Mouse (Mus musculus): ENCODE results near the gene Stk11. TPM values are rescaled to one million over a fixed set of nuclear protein-coding genes. Genes with fewer than 3 reads are reported as not detected.
A peak's percentile ranks its signal among the peaks of the same experiment; 100 is the strongest.

Gene Stk11
- polyA plus RNA-seq, 1 experiment from 2014 or later: 10.0 TPM

- peaks cover 25% of the 10 kb centered on the region for H3K36me3 ChIP-seq
- H3K4me2 ChIP-seq: peak overlapping the region; percentile 69
- under 1% methylated on average over 55 of the region's 55 CpGs for WGBS
- H3K27ac ChIP-seq: peak overlapping the region; percentile 99
- peak; percentile 92 for ATAC-seq (replicated peaks; ENCODE audit: insufficient number of reproducible peaks, insufficient read depth, low FRiP score, low read depth)
- H3K4me3 ChIP-seq: peak overlapping the region; percentile 92
- no peaks in the 10 kb centered on the region for H3K27me3 ChIP-seq
- H3K9ac ChIP-seq: peak overlapping the region; percentile 98
- no peaks in the 10 kb centered on the region for H3K9me3 ChIP-seq (replicated peaks)
- H3K4me1 ChIP-seq (replicated peaks): peaks cover 70% of the 10 kb centered on the region
These were observed 51.9 kb downstream of the Stk11 start for GRCm38 (mm10) chr10:80167460-80168037.

GRCm38 (mm10) chr10:80168038-80168661, 52.5 kb downstream of the Stk11 start:
- peak overlapping the region; percentile 98 for H3K9ac ChIP-seq
- H3K4me3 ChIP-seq: peak overlapping the region; percentile 92
- peak overlapping the region; percentile 99 for H3K27ac ChIP-seq
- WGBS: under 1% methylated on average over 45 of the region's 48 CpGs
- peak; percentile 57 for ATAC-seq (replicated peaks; ENCODE audit: insufficient number of reproducible peaks, insufficient read depth, low FRiP score, low read depth)
- no peaks in the 10 kb centered on the region for H3K9me3 ChIP-seq (replicated peaks)
- peaks cover 65% of the 10 kb centered on the region for H3K4me1 ChIP-seq (replicated peaks)
- H3K36me3 ChIP-seq: peaks cover 25% of the 10 kb centered on the region
- H3K4me2 ChIP-seq: peak overlapping the region; percentile 69
- no peaks in the 10 kb centered on the region for H3K27me3 ChIP-seq

DNA sequence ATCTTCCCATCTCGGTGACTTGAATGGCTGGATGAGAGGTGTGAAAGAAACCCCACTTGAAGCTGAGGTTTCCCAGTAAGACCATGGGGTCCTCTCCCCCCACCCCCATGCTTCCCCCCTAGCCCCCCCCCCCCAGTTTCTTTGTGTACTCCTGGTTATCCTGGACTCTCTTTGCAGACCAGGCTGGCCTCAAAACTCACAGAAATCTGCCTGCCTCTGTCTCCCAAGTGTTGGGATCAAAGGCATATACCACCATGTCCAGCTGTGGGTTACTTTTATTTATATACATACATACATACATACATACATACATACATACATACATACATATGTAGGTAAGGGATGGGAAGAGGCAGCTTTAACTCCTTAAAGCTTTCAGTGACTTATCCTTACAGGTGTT, 53.5 kb downstream of the Stk11 start:
- WGBS: 70% methylated on average over 1 of the region's 1 CpGs
- no peak for ATAC-seq (replicated peaks; ENCODE audit: insufficient number of reproducible peaks, insufficient read depth, low FRiP score, low read depth)
- Histone ChIP-seq H3K4me1 (replicated peaks) (peaks cover 61% of the 10 kb centered on the region), H3K27ac (peak overlapping the region; percentile 99), H3K4me3 (peak overlapping the region; percentile 92), H3K9ac (peak overlapping the region; percentile 98), H3K27me3 (no peaks in the 10 kb centered on the region), H3K4me2 (peak overlapping the region; percentile 69), H3K9me3 (replicated peaks) (no peaks in the 10 kb centered on the region), H3K36me3 (peaks cover 25% of the 10 kb centered on the region)

DNA sequence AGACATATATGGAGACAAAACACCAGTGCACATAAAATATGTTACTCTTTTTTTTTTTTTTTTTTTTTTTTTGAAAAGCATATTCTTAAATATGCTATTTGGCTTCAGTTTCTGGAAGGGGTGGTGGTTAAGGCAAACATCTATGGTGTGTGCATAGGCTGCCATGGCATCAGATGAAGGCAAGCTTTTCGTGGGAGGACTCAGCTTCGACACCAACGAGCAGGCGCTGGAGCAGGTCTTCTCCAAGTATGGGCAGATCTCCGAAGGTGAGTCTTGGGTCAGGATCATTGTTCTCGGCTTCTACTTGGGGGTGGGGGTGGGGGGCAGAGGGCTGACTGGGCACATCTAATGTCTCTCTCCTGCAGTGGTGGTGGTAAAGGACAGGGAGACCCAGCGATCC, 54.0 kb downstream of the Stk11 start:
- Histone ChIP-seq H3K4me1 (replicated peaks) (peaks cover 55% of the 10 kb centered on the region), H3K4me3 (no peak overlapping the region), H3K9ac (no peak overlapping the region; the same call in 1 of the 2 replicates), H3K4me2 (no peak overlapping the region), H3K27ac (no peak overlapping the region), H3K9me3 (replicated peaks) (no peaks in the 10 kb centered on the region), H3K36me3 (peaks cover 25% of the 10 kb centered on the region), H3K27me3 (no peaks in the 10 kb centered on the region)
- 88% methylated on average over 7 of the region's 7 CpGs for WGBS
- no peak for ATAC-seq (replicated peaks; ENCODE audit: insufficient number of reproducible peaks, insufficient read depth, low FRiP score, low read depth)

- ATAC-seq (replicated peaks; ENCODE audit: insufficient number of reproducible peaks, insufficient read depth, low FRiP score, low read depth): no peak
- Histone ChIP-seq H3K9ac (no peak overlapping the region; the same call in 1 of the 2 replicates), H3K4me2 (no peak overlapping the region), H3K4me3 (no peak overlapping the region), H3K4me1 (replicated peaks) (peaks cover 53% of the 10 kb centered on the region), H3K36me3 (peaks cover 25% of the 10 kb centered on the region), H3K9me3 (replicated peaks) (no peaks in the 10 kb centered on the region), H3K27ac (no peak overlapping the region), H3K27me3 (no peaks in the 10 kb centered on the region)
- WGBS: 90% methylated on average over 16 of the region's 16 CpGs
These were observed 54.4 kb downstream of the Stk11 start for GRCm38 (mm10) chr10:80170052-80170451.

DNA sequence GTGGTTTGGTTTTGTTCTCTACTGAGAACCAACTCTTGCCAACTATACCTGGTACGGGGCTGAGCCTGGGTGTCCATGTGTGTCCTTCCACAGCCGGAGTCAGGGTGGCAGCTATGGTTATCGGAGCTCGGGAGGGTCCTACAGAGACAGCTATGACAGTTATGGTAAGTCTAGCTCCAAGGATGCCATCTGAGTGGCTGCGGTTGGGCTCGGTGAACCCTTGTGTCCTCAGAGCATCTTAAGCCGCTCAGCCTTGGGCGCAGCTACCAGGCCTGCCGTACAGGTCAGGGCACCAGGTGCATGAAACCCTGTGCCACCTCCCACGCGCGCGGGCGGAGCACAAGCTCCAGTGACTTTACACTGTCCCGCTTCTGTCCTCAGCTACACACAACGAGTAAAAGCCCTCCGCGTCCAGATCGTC, 55.0 kb downstream of the Stk11 start:
- Histone ChIP-seq H3K4me3 (no peak overlapping the region), H3K4me2 (no peak overlapping the region), H3K9ac (no peak overlapping the region), H3K9me3 (replicated peaks) (no peaks in the 10 kb centered on the region), H3K36me3 (peaks cover 25% of the 10 kb centered on the region), H3K27ac (no peak overlapping the region), H3K27me3 (no peaks in the 10 kb centered on the region), H3K4me1 (replicated peaks) (peaks cover 48% of the 10 kb centered on the region)
- ATAC-seq (replicated peaks; ENCODE audit: insufficient number of reproducible peaks, insufficient read depth, low FRiP score, low read depth): no peak
- WGBS: 93% methylated on average over 19 of the region's 19 CpGs

- Histone ChIP-seq H3K27me3 (no peaks in the 10 kb centered on the region), H3K4me3 (no peak overlapping the region), H3K4me2 (no peak overlapping the region), H3K27ac (no peak overlapping the region), H3K36me3 (peaks cover 25% of the 10 kb centered on the region), H3K4me1 (replicated peaks) (peaks cover 45% of the 10 kb centered on the region), H3K9ac (no peak overlapping the region), H3K9me3 (replicated peaks) (no peaks in the 10 kb centered on the region)
- 89% methylated on average over 15 of the region's 15 CpGs for WGBS
- no peak for ATAC-seq (replicated peaks; ENCODE audit: insufficient number of reproducible peaks, insufficient read depth, low FRiP score, low read depth)
These were observed 55.6 kb downstream of the Stk11 start for GRCm38 (mm10) chr10:80171252-80171651.

GRCm38 (mm10) chr10:80171760-80172526, 56.3 kb downstream of the Stk11 start:
- Histone ChIP-seq H3K4me2 (peak overlapping the region; percentile 76), H3K36me3 (peaks cover 25% of the 10 kb centered on the region), H3K4me3 (peak overlapping the region; percentile 71; the same call in 1 of the 2 replicates), H3K9ac (0 out of 2 replicates have a peak overlapping the region, but pooled peaks have one; percentile 66), H3K4me1 (replicated peaks) (peaks cover 39% of the 10 kb centered on the region), H3K27me3 (no peaks in the 10 kb centered on the region), H3K9me3 (replicated peaks) (no peaks in the 10 kb centered on the region), H3K27ac (peak overlapping the region; percentile 88)
- no peak for ATAC-seq (replicated peaks; ENCODE audit: insufficient number of reproducible peaks, insufficient read depth, low FRiP score, low read depth)
- 83% methylated on average over 45 of the region's 45 CpGs for WGBS

DNA sequence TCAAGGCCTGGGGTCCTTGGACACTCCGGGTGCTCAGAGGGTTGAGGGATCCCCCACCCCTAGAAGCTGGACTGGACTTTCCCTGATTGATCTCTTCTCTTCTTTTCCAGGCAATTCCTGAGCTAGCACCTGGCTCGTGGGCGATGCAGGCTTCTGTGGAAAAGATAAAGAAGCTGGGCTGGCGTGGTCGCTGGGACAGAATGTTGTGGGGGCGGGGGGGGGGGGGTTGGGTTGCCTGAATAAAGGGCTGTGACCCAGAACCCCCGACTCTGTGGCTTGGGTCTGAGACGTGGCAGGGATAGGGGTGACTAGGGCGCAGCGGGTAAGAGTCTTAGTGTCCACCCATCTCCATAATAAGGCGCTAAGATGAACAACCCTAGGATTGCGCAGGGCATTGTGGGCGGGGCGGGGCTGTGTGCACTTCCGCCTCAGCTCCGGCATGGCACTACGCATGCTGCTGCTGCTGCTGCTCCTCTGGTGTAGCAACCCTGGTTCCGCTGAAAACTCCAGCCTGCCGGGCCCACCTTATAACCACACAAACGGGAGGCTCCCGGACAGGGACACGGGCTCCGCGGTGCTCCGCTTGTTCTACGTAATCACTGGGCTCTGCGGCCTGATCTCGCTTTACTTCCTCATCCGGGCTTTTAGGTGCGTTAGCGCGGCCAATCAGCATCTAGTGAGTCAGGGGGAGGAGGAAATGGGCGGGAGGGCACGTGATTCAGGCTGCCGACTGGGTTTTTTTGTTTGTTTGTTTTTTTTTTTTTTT, 57.1 kb downstream of the Stk11 start, which contains the start of gene 1600002K03Rik:
TSS of gene 1600002K03Rik (plus strand) at position 418 of the 766 bp plus-strand sequence.
- H3K4me3 ChIP-seq: peak within 1 kb of the TSS; percentile 71
- H3K27me3 ChIP-seq: no peaks in the 10 kb centered on the region
- peak within 1 kb of the TSS; percentile 76 for H3K4me2 ChIP-seq
- H3K9me3 ChIP-seq (replicated peaks): no peaks in the 10 kb centered on the region
- H3K4me1 ChIP-seq (replicated peaks): peaks cover 39% of the 10 kb centered on the region
- H3K9ac ChIP-seq: peak within 1 kb of the TSS; percentile 66
- WGBS: 4% methylated on average over 35 of the region's 35 CpGs
- H3K36me3 ChIP-seq: peaks cover 25% of the 10 kb centered on the region
- peak; percentile 58 for ATAC-seq (replicated peaks; ENCODE audit: insufficient number of reproducible peaks, insufficient read depth, low FRiP score, low read depth)
- peak within 1 kb of the TSS; percentile 88 for H3K27ac ChIP-seq

DNA sequence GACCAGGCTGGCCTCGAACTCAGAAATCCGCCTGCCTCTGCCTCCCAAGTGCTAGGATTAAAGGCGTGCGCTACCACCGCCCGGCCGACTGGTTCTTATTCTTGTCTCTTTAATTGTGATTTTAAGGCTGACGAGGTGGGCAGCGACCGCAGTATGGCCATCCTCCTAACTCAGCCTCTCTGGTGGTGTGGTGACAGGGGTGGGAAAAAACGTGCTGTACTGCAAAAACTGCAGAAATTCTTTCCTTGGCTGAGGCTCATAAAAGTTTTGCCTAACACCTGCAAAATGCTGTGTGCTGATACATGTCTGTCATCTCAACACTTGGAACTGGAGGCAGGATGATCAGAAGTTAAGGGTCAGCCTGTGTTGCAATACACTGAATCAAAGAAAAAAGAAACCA, 57.8 kb downstream of the Stk11 start:
- H3K4me2 ChIP-seq: peak overlapping the region; percentile 76
- no peaks in the 10 kb centered on the region for H3K27me3 ChIP-seq
- peaks cover 25% of the 10 kb centered on the region for H3K36me3 ChIP-seq
- ATAC-seq (replicated peaks; ENCODE audit: insufficient number of reproducible peaks, insufficient read depth, low FRiP score, low read depth): no peak
- peak overlapping the region; percentile 71 for H3K4me3 ChIP-seq
- WGBS: 5% methylated on average over 11 of the region's 11 CpGs
- no peaks in the 10 kb centered on the region for H3K9me3 ChIP-seq (replicated peaks)
- peaks cover 44% of the 10 kb centered on the region for H3K4me1 ChIP-seq (replicated peaks)
- peak overlapping the region; percentile 88 for H3K27ac ChIP-seq
- H3K9ac ChIP-seq: peak overlapping the region; percentile 66
